Mouse (Mus musculus): ENCODE data around the gene Dbx2.

Gene Dbx2

GRCm38 (mm10) chr15:95655860-95656259 lies at the start of gene Dbx2:
Dbx2 (minus strand) TSS chr15:95655960.
- DNase-seq (ENCODE audit: low spot score in 2 of 2) = no peak

GRCm38 (mm10) chr15:95702206-95702605 lies 46.4 kb upstream of the Dbx2 start:
- DNase-seq (ENCODE audit: low spot score in 2 of 2) = no peak

- DNase-seq (ENCODE audit: low spot score in 2 of 2) = no peak
Measured at GRCm38 (mm10) chr15:95701573-95701972, 45.8 kb upstream of the Dbx2 start.

GRCm38 (mm10) chr15:95699371-95699770 lies 43.6 kb upstream of the Dbx2 start:
- no peak for DNase-seq (ENCODE audit: low spot score in 2 of 2)

GRCm38 (mm10) chr15:95693759-95694158 lies 38.0 kb upstream of the Dbx2 start:
- no peak for DNase-seq (ENCODE audit: low spot score in 2 of 2)

- no peak for DNase-seq (ENCODE audit: low spot score in 2 of 2)
Measured at GRCm38 (mm10) chr15:95691594-95691993, 35.8 kb upstream of the Dbx2 start.

GRCm38 (mm10) chr15:95691129-95691528 lies 35.4 kb upstream of the Dbx2 start:
- DNase-seq (ENCODE audit: low spot score in 2 of 2) = no peak

GRCm38 (mm10) chr15:95682620-95683019 lies 26.9 kb upstream of the Dbx2 start:
- DNase-seq (ENCODE audit: low spot score in 2 of 2) = no peak

- no peak for DNase-seq (ENCODE audit: low spot score in 2 of 2)
Measured at GRCm38 (mm10) chr15:95675645-95676044, 19.9 kb upstream of the Dbx2 start.

GRCm38 (mm10) chr15:95675176-95675575 lies 19.4 kb upstream of the Dbx2 start:
- no peak for DNase-seq (ENCODE audit: low spot score in 2 of 2)

- DNase-seq (ENCODE audit: low spot score in 2 of 2) = no peak
Measured at GRCm38 (mm10) chr15:95667209-95667608, 11.4 kb upstream of the Dbx2 start.

GRCm38 (mm10) chr15:95665002-95665401 lies 9.2 kb upstream of the Dbx2 start:
- no peak for DNase-seq (ENCODE audit: low spot score in 2 of 2)

GRCm38 (mm10) chr15:95661718-95662117 lies 6.0 kb upstream of the Dbx2 start:
- DNase-seq (ENCODE audit: low spot score in 2 of 2) = no peak

GRCm38 (mm10) chr15:95660368-95660767 lies 4.6 kb upstream of the Dbx2 start:
- DNase-seq (ENCODE audit: low spot score in 2 of 2) = no peak

GRCm38 (mm10) chr15:95654211-95654897 lies 1.4 kb downstream of the Dbx2 start:
- DNase-seq (ENCODE audit: low spot score in 2 of 2) = no peak

- DNase-seq (ENCODE audit: low spot score in 2 of 2) = no peak
Measured at GRCm38 (mm10) chr15:95653812-95654210, 1.9 kb downstream of the Dbx2 start.

- DNase-seq (ENCODE audit: low spot score in 2 of 2) = no peak
Measured at GRCm38 (mm10) chr15:95652898-95653707, 2.7 kb downstream of the Dbx2 start.

GRCm38 (mm10) chr15:95651824-95652223 lies 3.9 kb downstream of the Dbx2 start:
- DNase-seq (ENCODE audit: low spot score in 2 of 2) = no peak

- DNase-seq (ENCODE audit: low spot score in 2 of 2) = no peak
Measured at GRCm38 (mm10) chr15:95643505-95644029, 12.2 kb downstream of the Dbx2 start.

GRCm38 (mm10) chr15:95640347-95640746 lies 15.4 kb downstream of the Dbx2 start:
- DNase-seq (ENCODE audit: low spot score in 2 of 2) = no peak

GRCm38 (mm10) chr15:95639829-95640134 lies 16.0 kb downstream of the Dbx2 start:
- no peak for DNase-seq (ENCODE audit: low spot score in 2 of 2)

GRCm38 (mm10) chr15:95639115-95639828 lies 16.5 kb downstream of the Dbx2 start:
- DNase-seq (ENCODE audit: low spot score in 2 of 2) = no peak
